Mouse (Mus musculus) 3134 (cell line): Measurements from ENCODE around the gene Kit.

ENCODE experiments used
- DNase-seq: peaks from one replicate; pipeline ENCODE4 v3.0.0-alpha.2; 2011; ENCODE audit warnings: low spot score; ENCODE audit not compliant: insufficient read length; ENCODE audit errors: extremely low read depth

The Kit gene

GRCm38 (mm10) chr5:75704584-75705175 lies 130.0 kb downstream of the Kit start:
- DNase-seq, result no peak

- DNase-seq, result no peak
These were observed 130.7 kb downstream of the Kit start for GRCm38 (mm10) chr5:75705421-75705820.
